Mouse (Mus musculus): ENCODE data around the gene Kctd12b. TPM values are rescaled to one million over a fixed set of nuclear protein-coding genes. Genes with fewer than 3 reads are reported as not detected.

The Kctd12b gene
- polyA plus RNA-seq, 1 experiment from 2014 or later = 5.3 TPM

GRCm38 (mm10) chrX:153656949-153657348, 39.2 kb downstream of the Kctd12b start:
- H3K9ac ChIP-seq (replicated peaks) = no peak overlapping the region
- H3K27me3 ChIP-seq = peaks cover 4% of the 10 kb centered on the region; the same call in 1 of the 2 replicates
- no peak for ATAC-seq (ENCODE audit: insufficient number of reproducible peaks, insufficient read depth, low FRiP score, low TSS enrichment, low read depth)
- H3K27ac ChIP-seq = no peak overlapping the region
- 75% methylated on average over 3 of the region's 3 CpGs for WGBS
- no peak overlapping the region for H3K4me2 ChIP-seq
- no peak overlapping the region for H3K4me3 ChIP-seq (replicated peaks)
- H3K4me1 ChIP-seq (replicated peaks) = no peaks in the 10 kb centered on the region
- H3K9me3 ChIP-seq = no peaks in the 10 kb centered on the region
- H3K36me3 ChIP-seq = no peaks in the 10 kb centered on the region

DNA sequence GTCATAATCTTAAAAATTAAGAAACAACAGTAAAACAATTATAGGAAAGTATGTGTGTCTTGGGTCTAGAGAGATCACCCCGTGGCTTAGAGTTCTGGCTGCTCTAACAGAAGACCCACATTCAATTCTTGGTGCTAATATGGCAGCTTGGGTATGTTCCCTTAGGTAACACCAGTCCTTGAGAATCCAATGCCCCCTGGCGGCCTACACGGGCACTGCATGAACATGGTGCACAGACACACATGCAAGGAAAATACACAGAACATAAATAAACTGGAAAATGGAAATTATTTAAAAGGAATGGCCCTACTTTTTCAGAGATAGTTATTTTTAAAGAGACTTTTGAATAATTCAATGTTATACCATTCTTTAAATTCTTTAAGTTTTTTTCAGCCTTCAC, 55.6 kb downstream of the Kctd12b start:
- WGBS = 68% methylated on average over 3 of the region's 3 CpGs
- H3K4me3 ChIP-seq (replicated peaks) = no peak overlapping the region
- no peaks in the 10 kb centered on the region for H3K4me1 ChIP-seq (replicated peaks)
- ATAC-seq (ENCODE audit: insufficient number of reproducible peaks, insufficient read depth, low FRiP score, low TSS enrichment, low read depth) = no peak
- no peak overlapping the region for H3K9ac ChIP-seq (replicated peaks)
- no peaks in the 10 kb centered on the region for H3K27me3 ChIP-seq
- H3K36me3 ChIP-seq = no peaks in the 10 kb centered on the region
- no peaks in the 10 kb centered on the region for H3K9me3 ChIP-seq
- H3K27ac ChIP-seq = no peak overlapping the region
- H3K4me2 ChIP-seq = no peak overlapping the region

GRCm38 (mm10) chrX:153636247-153636646, 59.9 kb downstream of the Kctd12b start:
- Histone ChIP-seq H3K9me3 (no peaks in the 10 kb centered on the region), H3K36me3 (no peaks in the 10 kb centered on the region), H3K4me2 (no peak overlapping the region), H3K9ac (replicated peaks) (no peak overlapping the region), H3K27me3 (no peaks in the 10 kb centered on the region), H3K27ac (no peak overlapping the region), H3K4me1 (replicated peaks) (no peaks in the 10 kb centered on the region), H3K4me3 (replicated peaks) (no peak overlapping the region)
- ATAC-seq (ENCODE audit: insufficient number of reproducible peaks, insufficient read depth, low FRiP score, low TSS enrichment, low read depth) = no peak
- WGBS = 0% methylated on average over 1 of the region's 1 CpGs

Other genes with a start within 250 kb of the Kctd12b start
- gene Ubqln2, start 198.2 kb downstream of the Kctd12b start, polyA plus RNA-seq (2016; fragmentation: Nextera tagmentation; extraction: Ambion mirVana) = 27.3 and 32.8 TPM in 2 replicates
- gene Cypt3, start 137.8 kb downstream of the Kctd12b start, polyA plus RNA-seq (2016; fragmentation: Nextera tagmentation; extraction: Ambion mirVana) = not detected in 2 replicates
- 97.3 and 98.4 TPM in 2 replicates for gene Nbdy, start 27.2 kb upstream of the Kctd12b start, polyA plus RNA-seq (2016; fragmentation: Nextera tagmentation; extraction: Ambion mirVana)
- gene Spin2c, start 135.8 kb upstream of the Kctd12b start, polyA plus RNA-seq (2016; fragmentation: Nextera tagmentation; extraction: Ambion mirVana) = 32.8 and 36.1 TPM in 2 replicates

Data from limb, embryonic 12.5 days (tissue).